Mouse (Mus musculus) embryonic facial prominence, embryonic 13.5 days (tissue): ENCODE measurements around the gene Cyp2d9. TPM values are rescaled to one million over a fixed set of nuclear protein-coding genes. Genes with fewer than 3 reads are reported as not detected.
"Not testable (repeated sequence)": the region's sequence is repeated elsewhere in the genome, so short reads cannot be mapped to it uniquely, and the experiment has no call there.

Experiments
- ATAC-seq: fragments of 200-750 bp; cut with Nextera tagmentation; 2 replicates; pipeline ENCODE4 v1.8.0; 2017; ENCODE audit warnings: low read depth; ENCODE audit not compliant: insufficient number of reproducible peaks, insufficient read depth, low FRiP score, low TSS enrichment
- H3K27ac ChIP-seq: fragments of 300-500 bp; sonication (generic); 2 replicates; pipeline ENCODE4 v1.5.1; 2015; ENCODE audit warnings: moderate library complexity, mild to moderate bottlenecking, inconsistent platforms
- H3K27me3 ChIP-seq: fragments of 300-500 bp; sonication (generic); 2 replicates; pipeline ENCODE4 v1.6.1; 2015; ENCODE audit warnings: mild to moderate bottlenecking, inconsistent platforms
- H3K36me3 ChIP-seq: fragments of 300-500 bp; sonication (generic); 2 replicates; pipeline ENCODE4 v1.6.1; 2015; ENCODE audit warnings: mild to moderate bottlenecking, inconsistent platforms
- H3K4me1 ChIP-seq: fragments of 300-500 bp; sonication (generic); 2 replicates; pipeline ENCODE4 v1.6.1; 2015; ENCODE audit warnings: inconsistent platforms
- H3K4me2 ChIP-seq: fragments of 300-500 bp; sonication (generic); 2 replicates; pipeline ENCODE4 v1.6.1; 2015; ENCODE audit warnings: moderate library complexity, mild to moderate bottlenecking, inconsistent platforms
- H3K4me3 ChIP-seq: fragments of 300-500 bp; sonication (generic); 2 replicates; pipeline ENCODE4 v1.5.1; 2015; ENCODE audit warnings: mild to moderate bottlenecking, inconsistent platforms
- H3K9ac ChIP-seq: fragments of 300-500 bp; sonication (generic); 2 replicates; pipeline ENCODE4 v1.6.1; 2015; ENCODE audit warnings: mild to moderate bottlenecking, inconsistent platforms
- H3K9me3 ChIP-seq: fragments of 300-500 bp; sonication (generic); 2 replicates; pipeline ENCODE4 v1.6.1; 2016; ENCODE audit warnings: inconsistent platforms
- WGBS: fragments of 180-500 bp; shearing (Covaris S2); methylation state at CpG from one replicate; pipeline ENCODE4 v1.1.7; 2015; ENCODE audit warnings: mixed read lengths; 5-methylcytosine and 5-hydroxymethylcytosine counted together
- microRNA-seq: library from miRNA; unstranded; fragments of <30 nt; microRNA quantifications from one replicate; pipeline ENCODE4, GENCODE M21; 2016
- polyA plus RNA-seq: library from polyadenylated mRNA; unstranded; fragments of >200 nt; fragmentation: Nextera tagmentation; extraction: Ambion mirVana; gene quantifications from 2 replicates; pipeline ENCODE4 v1.2.1, GENCODE M21; 2015

The Cyp2d9 gene
- polyA plus RNA-seq, 1 experiment from 2014 or later, result not detected

DNA sequence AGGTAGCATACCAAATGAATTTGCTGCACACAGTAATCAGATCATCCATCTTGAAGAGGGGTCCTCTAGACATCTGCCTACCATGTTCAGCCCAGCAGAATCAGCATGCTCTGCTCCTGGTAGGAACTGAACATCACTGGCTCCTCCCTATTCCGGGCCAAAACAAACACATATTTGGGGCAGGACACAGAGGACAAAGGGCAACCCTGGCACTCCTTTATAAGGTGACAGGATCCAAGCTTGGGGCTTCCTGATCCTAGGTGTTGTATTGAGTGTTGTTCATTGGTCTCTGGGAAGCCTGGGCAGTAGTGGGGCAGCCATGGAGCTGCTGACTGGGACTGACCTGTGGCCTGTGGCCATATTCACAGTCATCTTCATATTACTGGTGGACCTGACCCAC is 18.9 kb downstream of the Cyp2d9 start:
- not testable (repeated sequence) for H3K36me3 ChIP-seq, H3K9ac ChIP-seq, H3K27me3 ChIP-seq, H3K4me3 ChIP-seq, ATAC-seq, H3K4me2 ChIP-seq, H3K9me3 ChIP-seq, H3K27ac ChIP-seq, H3K4me1 ChIP-seq
- 88% methylated on average over 1 of the region's 1 CpGs for WGBS

DNA sequence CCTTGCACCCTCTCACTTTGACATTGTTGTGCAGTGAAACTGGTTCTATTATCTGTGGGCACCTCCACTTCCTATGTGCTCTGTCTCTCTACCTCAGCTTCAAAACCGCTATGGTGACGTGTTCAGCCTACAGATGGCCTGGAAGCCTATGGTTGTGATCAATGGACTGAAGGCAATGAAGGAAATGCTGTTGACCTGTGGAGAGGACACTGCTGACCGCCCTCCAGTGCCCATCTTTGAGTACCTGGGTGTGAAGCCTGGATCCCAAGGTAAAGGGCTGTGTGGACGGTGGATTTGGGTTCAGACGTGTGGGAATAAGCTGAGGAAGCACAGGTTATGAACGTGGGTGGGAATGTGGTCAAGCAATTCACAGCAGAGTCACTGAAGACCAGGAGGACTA is 20.3 kb downstream of the Cyp2d9 start:
- not testable (repeated sequence) for ATAC-seq, H3K27ac ChIP-seq, H3K4me3 ChIP-seq, H3K4me2 ChIP-seq, H3K4me1 ChIP-seq, H3K9ac ChIP-seq, H3K27me3 ChIP-seq, H3K9me3 ChIP-seq, H3K36me3 ChIP-seq
- 78% methylated on average over 6 of the region's 6 CpGs for WGBS

DNA sequence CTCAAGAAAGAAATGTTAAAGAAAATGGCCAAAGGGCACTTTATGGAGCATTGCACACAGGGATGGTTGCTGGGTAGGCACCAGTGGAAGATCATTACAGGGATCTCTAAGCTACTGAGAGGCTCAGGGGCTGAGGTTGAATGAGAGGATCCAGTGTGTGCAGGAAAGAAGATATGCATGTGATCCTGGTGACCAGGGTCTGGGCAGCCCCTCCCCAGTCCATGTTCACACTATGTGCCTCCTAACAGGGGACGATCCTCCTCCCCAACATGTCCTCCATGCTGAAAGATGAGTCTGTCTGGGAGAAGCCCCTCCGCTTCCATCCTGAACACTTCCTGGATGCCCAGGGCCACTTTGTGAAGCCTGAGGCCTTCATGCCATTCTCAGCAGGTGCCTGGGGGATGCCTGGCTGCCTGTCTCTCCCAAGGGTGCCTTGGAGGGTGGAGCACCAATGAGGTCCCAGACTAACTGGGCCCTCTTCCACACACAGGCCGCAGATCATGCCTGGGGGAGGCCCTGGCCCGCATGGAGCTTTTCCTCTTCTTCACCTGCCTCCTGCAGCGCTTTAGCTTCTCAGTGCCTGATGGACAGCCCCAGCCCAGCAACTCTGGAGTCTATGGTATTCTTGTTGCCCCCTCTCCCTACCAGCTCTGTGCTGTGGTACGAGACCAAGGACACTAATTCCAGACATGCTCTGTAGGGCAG is 23.0 kb downstream of the Cyp2d9 start:
- H3K9ac ChIP-seq, H3K27me3 ChIP-seq, H3K4me2 ChIP-seq, H3K4me3 ChIP-seq, H3K36me3 ChIP-seq, ATAC-seq, H3K9me3 ChIP-seq, H3K27ac ChIP-seq, H3K4me1 ChIP-seq: not testable (repeated sequence)
- WGBS, result 90% methylated on average over 6 of the region's 6 CpGs

DNA sequence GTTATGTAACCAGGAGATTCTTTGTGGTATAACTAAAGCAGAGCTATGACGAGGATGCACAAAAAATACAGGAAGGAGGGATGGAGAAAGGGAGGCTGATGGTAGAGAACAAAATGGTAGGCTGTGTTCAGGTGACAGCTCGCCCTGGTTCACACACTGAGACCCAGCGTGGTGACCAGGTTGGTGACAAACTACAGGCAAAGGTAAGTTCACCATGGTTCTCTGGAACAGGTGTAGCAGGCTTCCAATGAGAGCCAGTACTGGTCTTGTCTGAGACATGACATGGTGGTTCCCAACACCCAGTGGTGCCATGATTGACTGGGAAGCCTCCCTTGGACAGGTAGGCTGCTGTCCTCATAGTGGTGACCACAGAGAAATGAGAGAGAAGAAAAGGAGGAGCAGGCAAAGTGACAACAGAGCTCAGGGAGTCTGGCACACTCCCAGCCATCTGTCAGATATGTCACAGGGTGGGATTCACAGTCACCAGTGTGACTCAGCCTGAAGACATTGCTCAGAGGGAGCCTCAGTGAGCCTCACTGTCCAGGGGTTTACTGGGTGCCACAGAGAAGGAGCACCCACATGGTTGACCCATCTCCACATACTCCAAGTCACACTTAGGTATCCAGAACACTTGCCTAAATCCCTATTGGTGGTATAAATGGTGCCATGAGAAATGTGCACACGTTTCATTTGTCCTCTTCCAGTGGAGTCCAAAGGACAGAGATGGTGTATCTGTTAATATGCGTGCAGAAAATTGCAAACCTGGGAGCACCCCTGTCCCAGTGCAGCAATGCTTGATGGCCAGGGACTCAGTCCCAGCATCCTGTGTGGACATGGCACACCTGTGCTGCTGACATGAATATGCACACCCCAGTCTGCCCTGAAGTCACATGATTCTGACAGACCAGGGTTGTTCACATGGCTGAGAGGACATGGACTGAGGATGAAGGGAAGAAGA is 24.1 kb downstream of the Cyp2d9 start:
- Histone ChIP-seq H3K36me3 (no peaks in the 10 kb centered on the region), H3K9ac (no peak overlapping the region), H3K4me1 (no peaks in the 10 kb centered on the region), H3K27ac (no peak overlapping the region), H3K9me3 (no peaks in the 10 kb centered on the region), H3K4me2 (no peak overlapping the region), H3K4me3 (no peak overlapping the region), H3K27me3 (no peaks in the 10 kb centered on the region)
- WGBS, result 76% methylated on average over 5 of the region's 5 CpGs
- ATAC-seq, result no peak

DNA sequence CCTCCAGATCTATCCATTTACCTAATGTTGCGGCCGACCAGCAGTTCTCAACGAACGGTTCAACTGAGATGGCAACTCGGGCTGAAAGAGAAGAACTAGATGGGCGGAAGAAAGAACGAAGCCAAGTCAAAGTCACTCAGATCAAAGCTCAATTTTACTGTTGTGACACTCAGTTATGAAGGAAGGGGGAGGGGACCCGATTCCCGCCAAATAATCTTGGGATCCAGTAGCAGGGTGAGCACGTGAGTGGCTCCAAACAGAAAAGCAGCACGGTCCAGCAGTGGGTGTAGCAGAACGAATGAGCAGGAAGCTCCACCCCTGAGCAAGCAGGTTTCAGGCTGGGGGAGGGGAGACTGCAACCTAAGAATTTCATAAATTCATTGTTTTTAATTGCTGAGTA is 26.0 kb downstream of the Cyp2d9 start:
- not testable (repeated sequence) for ATAC-seq, H3K36me3 ChIP-seq, H3K27ac ChIP-seq, H3K9me3 ChIP-seq, H3K4me1 ChIP-seq, H3K4me2 ChIP-seq, H3K4me3 ChIP-seq, H3K9ac ChIP-seq, H3K27me3 ChIP-seq
- 83% methylated on average over 12 of the region's 12 CpGs for WGBS

DNA sequence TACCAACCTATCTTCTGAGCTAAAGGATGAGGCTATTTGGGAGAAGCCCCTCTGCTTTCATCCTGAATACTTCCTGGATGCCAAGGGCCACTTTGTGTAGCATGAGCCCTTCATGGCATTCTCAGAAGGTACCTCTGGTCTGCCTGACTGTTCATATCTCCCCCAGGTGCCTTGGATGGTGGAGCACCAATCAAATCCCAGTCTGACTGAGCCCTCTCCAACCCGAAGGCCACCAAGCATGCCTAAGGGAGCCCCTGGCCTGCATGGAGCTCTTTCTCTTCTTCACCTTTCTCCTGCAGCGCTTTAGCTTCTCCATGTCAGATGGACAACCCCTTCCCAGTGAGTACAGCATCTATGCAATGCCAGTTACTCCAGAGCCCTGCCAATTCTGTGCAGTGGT is 31.5 kb downstream of the Cyp2d9 start:
- H3K36me3 ChIP-seq, result no peaks in the 10 kb centered on the region
- no peaks in the 10 kb centered on the region for H3K27me3 ChIP-seq
- H3K4me2 ChIP-seq, result no peak overlapping the region
- H3K9ac ChIP-seq, result no peak overlapping the region
- no peaks in the 10 kb centered on the region for H3K9me3 ChIP-seq
- no peaks in the 10 kb centered on the region for H3K4me1 ChIP-seq
- no peak for ATAC-seq
- WGBS, result 66% methylated on average over 2 of the region's 2 CpGs
- H3K4me3 ChIP-seq, result no peak overlapping the region
- H3K27ac ChIP-seq, result no peak overlapping the region

DNA sequence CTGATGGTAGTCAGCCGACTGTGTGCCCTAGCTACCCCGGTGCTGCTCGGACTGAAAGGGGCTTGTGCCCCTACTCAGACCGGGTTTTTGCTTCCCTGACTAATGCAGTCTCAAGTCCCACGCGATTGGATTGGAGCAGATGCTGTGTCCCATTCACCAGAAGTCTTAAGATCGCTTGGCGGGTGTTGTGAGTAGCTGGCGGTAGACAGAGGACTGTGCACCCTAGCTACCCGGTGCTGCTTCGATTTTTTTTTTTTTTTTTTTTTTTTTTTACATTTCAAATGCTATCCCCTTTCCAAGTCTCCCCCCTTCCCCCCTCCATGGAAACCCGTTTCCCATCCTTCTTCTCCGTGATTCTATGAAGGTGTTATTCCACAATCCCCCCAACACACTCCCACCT is 61.0 kb downstream of the Cyp2d9 start:
- H3K4me3 ChIP-seq, H3K4me1 ChIP-seq, H3K9me3 ChIP-seq, ATAC-seq, H3K27me3 ChIP-seq, H3K4me2 ChIP-seq, H3K27ac ChIP-seq, H3K9ac ChIP-seq, H3K36me3 ChIP-seq: not testable (repeated sequence)
- WGBS, result 77% methylated on average over 13 of the region's 13 CpGs

Small RNA genes within 50 kb of the gene (microRNA-seq; reads per million reads assigned to microRNA genes)
- gene Gm25990 (not detected), gene Gm27331 (not detected), gene Gm27622 (not detected), gene Gm27825 (not detected), gene Mir7684 (not detected)

Other genes starting within 250 kb of the Cyp2d9 start
- gene Shisa8, start 220.6 kb upstream of the Cyp2d9 start, polyA plus RNA-seq, result 0.18 and 0.50 TPM in 2 replicates
- gene Tnfrsf13c, start 209.1 kb upstream of the Cyp2d9 start, polyA plus RNA-seq, result 0.17 TPM in 1 of 2 replicates, not detected in the other
- 61.7 and 72.7 TPM in 2 replicates for gene Cenpm, start 188.7 kb upstream of the Cyp2d9 start, polyA plus RNA-seq
- gene 1500009C09Rik, start 181.0 kb upstream of the Cyp2d9 start, polyA plus RNA-seq, result 0.17 TPM in 1 of 2 replicates, not detected in the other
- gene Sept3, start 158.5 kb upstream of the Cyp2d9 start, polyA plus RNA-seq, result 30.8 and 32.4 TPM in 2 replicates
- gene Wbp2nl, start 134.5 kb upstream of the Cyp2d9 start, polyA plus RNA-seq, result not detected in 2 replicates
- gene Naga, start 94.5 kb upstream of the Cyp2d9 start, polyA plus RNA-seq, result 46.0 and 49.9 TPM in 2 replicates
- 18.9 and 19.5 TPM in 2 replicates for gene Pheta2, start 94.5 kb upstream of the Cyp2d9 start, polyA plus RNA-seq
- gene Smdt1, start 94.5 kb upstream of the Cyp2d9 start, polyA plus RNA-seq, result 255 and 264 TPM in 2 replicates
- gene Ndufa6, start 79.1 kb upstream of the Cyp2d9 start, polyA plus RNA-seq, result 319 and 324 TPM in 2 replicates
- gene Cyp2d22, start 53.2 kb upstream of the Cyp2d9 start, polyA plus RNA-seq, result 10.3 and 10.5 TPM in 2 replicates
- not detected in 2 replicates for gene Cyp2d11, start 39.4 kb upstream of the Cyp2d9 start, polyA plus RNA-seq
- 1.7 TPM in 1 of 2 replicates, not detected in the other for gene Cyp2d10, start 26.2 kb upstream of the Cyp2d9 start, polyA plus RNA-seq
- not detected in 2 replicates for gene Cyp2d12, start 121.6 kb downstream of the Cyp2d9 start, polyA plus RNA-seq
- gene Cyp2d34, start 187.5 kb downstream of the Cyp2d9 start, polyA plus RNA-seq, result not detected in 2 replicates